Mouse (Mus musculus) heart, postnatal 0 days (tissue): Measurements from ENCODE around the gene Pias1.

ENCODE experiments used
- CTCF ChIP-seq: IDR thresholded peaks from 2 replicates; pipeline ENCODE4 v1.5.1; 2016; ENCODE audit warnings: antibody characterized with exemption, control low read depth, low read depth
- EP300 ChIP-seq: IDR thresholded peaks from 2 replicates; pipeline ENCODE4 v1.6.1; 2016; ENCODE audit warnings: antibody characterized with exemption, low read depth

GRCm38 (mm10) chr9:62974439-62974838 lies 13.3 kb downstream of the Pias1 start:
- TF ChIP-seq CTCF = peak; percentile 36
- TF ChIP-seq EP300 = no peak
